Mouse (Mus musculus): ENCODE measurements around the gene Usp30. TPM values are rescaled to one million over a fixed set of nuclear protein-coding genes. Genes with fewer than 3 reads are reported as not detected.

The Usp30 gene
- total and polyA plus RNA-seq, 2 experiments, result 6.6 to 14.8 TPM

DNA sequence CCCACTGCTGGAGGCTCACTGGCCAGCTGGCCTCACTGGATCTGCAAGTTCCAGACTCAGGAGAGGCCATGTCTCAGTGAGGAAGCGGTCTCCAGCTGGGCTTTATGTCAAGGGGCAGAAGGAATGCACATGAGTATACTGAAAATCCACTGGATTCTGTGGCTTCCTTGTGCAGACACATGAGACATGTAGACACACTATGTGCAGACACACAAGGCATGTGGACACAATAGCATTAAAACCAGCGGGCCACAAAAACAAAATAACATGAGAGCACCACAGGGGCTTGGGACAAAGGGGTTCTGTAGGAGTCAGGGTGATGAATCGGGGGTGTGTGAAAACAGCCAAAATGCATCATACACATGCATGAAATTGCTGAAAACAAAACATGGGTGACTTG is 60.7 kb downstream of the Usp30 start:
- H3K4me3 ChIP-seq (ENCODE audit: insufficient read depth, low read depth, low read length), result no peak overlapping the region
- no peaks in the 10 kb centered on the region for H3K79me2 ChIP-seq (ENCODE audit: control insufficient read depth, insufficient read depth, low read length)
- TF ChIP-seq CTCF (IDR thresholded peaks at IDR 0.05; ENCODE audit: low read depth, low read length), result no peak
- TF ChIP-seq POLR2A (IDR thresholded peaks at IDR 0.05; ENCODE audit: extremely low read depth, insufficient read depth, low read length), result no peak
- H3K36me3 ChIP-seq (ENCODE audit: control insufficient read depth, insufficient read depth, low read length), result peaks cover 8% of the 10 kb centered on the region
- H3K4me1 ChIP-seq (ENCODE audit: control insufficient read depth, insufficient read depth, low read length), result no peaks in the 10 kb centered on the region
- H3K27ac ChIP-seq (replicated peaks; ENCODE audit: insufficient read depth, low read depth, low read length), result no peak overlapping the region
- no peak for DNase-seq (ENCODE audit: extremely low read depth, low read depth, low spot score)
- H3K9ac ChIP-seq (ENCODE audit: low read depth, low read length), result no peak overlapping the region
- over 99% methylated on average over 3 of the region's 3 CpGs for WGBS
- no peaks in the 10 kb centered on the region for H3K27me3 ChIP-seq (ENCODE audit: control insufficient read depth, insufficient read depth, low read length)

DNA sequence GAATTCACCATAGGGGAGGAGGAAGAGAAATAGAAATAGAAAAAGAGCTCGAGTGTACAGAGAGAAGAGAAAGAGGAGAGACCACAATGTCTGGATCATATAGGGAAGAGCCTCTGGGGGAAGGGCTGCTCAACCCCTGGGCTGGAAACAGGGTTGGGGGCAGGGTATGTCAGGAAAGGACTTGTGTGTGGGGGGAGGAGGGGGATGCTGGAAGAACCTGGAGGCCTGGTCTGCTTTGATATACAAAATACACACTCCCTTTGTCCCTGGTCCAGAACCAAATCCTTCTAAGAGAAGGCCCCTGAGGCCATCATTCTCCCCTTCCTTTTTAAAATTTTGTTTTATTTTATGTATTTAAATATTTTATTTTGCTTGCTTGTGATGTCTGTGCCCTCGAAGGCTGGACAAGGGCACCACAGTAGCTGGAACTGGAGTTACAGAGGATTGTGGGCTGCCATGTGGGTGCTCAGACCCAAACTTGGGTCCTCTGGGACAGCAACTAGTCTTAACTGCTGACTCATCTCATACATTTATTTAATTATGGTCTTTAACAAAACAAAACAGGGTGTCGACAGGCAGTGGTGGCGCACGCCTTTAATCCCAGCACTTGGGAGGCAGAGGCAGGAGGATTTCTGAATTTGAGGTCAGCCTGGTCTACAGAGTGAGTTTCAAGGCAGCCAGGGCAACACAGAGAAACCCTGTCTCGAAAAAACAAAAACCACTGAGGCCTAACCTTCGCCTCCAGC is 61.4 kb downstream of the Usp30 start:
- TF ChIP-seq POLR2A (IDR thresholded peaks at IDR 0.05; ENCODE audit: extremely low read depth, insufficient read depth, low read length), result no peak
- no peak for TF ChIP-seq CTCF (IDR thresholded peaks at IDR 0.05; ENCODE audit: low read depth, low read length)
- H3K9ac ChIP-seq (ENCODE audit: low read depth, low read length), result no peak overlapping the region
- H3K79me2 ChIP-seq (ENCODE audit: control insufficient read depth, insufficient read depth, low read length), result no peaks in the 10 kb centered on the region
- no peak overlapping the region for H3K27ac ChIP-seq (replicated peaks; ENCODE audit: insufficient read depth, low read depth, low read length)
- WGBS, result 89% methylated on average over 7 of the region's 7 CpGs
- H3K4me3 ChIP-seq (ENCODE audit: insufficient read depth, low read depth, low read length), result no peak overlapping the region
- no peak for DNase-seq (ENCODE audit: extremely low read depth, low read depth, low spot score)
- no peaks in the 10 kb centered on the region for H3K27me3 ChIP-seq (ENCODE audit: control insufficient read depth, insufficient read depth, low read length)
- peaks cover 3% of the 10 kb centered on the region; the same call in 1 of the 2 replicates for H3K36me3 ChIP-seq (ENCODE audit: control insufficient read depth, insufficient read depth, low read length)
- no peaks in the 10 kb centered on the region for H3K4me1 ChIP-seq (ENCODE audit: control insufficient read depth, insufficient read depth, low read length)

GRCm38 (mm10) chr5:114127374-114128349 is 62.4 kb downstream of the Usp30 start, which contains the start of gene Alkbh2:
Gene Alkbh2 (minus strand): TSS chr5:114128218.
- TF ChIP-seq POLR2A (IDR thresholded peaks at IDR 0.05; ENCODE audit: extremely low read depth, insufficient read depth, low read length) (0 out of 2 replicates have a peak, but pooled peaks have one; percentile 30), CTCF (IDR thresholded peaks at IDR 0.05; ENCODE audit: low read depth, low read length) (peak; percentile 92)
- no peaks in the 10 kb centered on the region for H3K27me3 ChIP-seq (ENCODE audit: control insufficient read depth, insufficient read depth, low read length)
- peak within 1 kb of the TSS; percentile 72 for H3K27ac ChIP-seq (replicated peaks; ENCODE audit: insufficient read depth, low read depth, low read length)
- peaks cover 5% of the 10 kb centered on the region for H3K4me1 ChIP-seq (ENCODE audit: control insufficient read depth, insufficient read depth, low read length)
- H3K9ac ChIP-seq (ENCODE audit: low read depth, low read length), result peak within 1 kb of the TSS; percentile 71
- peaks cover 2% of the 10 kb centered on the region; the same call in 1 of the 2 replicates for H3K36me3 ChIP-seq (ENCODE audit: control insufficient read depth, insufficient read depth, low read length)
- peak within 1 kb of the TSS; percentile 68 for H3K4me3 ChIP-seq (ENCODE audit: insufficient read depth, low read depth, low read length)
- peak; percentile 75 for DNase-seq (ENCODE audit: extremely low read depth, low read depth, low spot score)
- no peaks in the 10 kb centered on the region for H3K79me2 ChIP-seq (ENCODE audit: control insufficient read depth, insufficient read depth, low read length)
- 2% methylated on average over 69 of the region's 69 CpGs for WGBS

DNA sequence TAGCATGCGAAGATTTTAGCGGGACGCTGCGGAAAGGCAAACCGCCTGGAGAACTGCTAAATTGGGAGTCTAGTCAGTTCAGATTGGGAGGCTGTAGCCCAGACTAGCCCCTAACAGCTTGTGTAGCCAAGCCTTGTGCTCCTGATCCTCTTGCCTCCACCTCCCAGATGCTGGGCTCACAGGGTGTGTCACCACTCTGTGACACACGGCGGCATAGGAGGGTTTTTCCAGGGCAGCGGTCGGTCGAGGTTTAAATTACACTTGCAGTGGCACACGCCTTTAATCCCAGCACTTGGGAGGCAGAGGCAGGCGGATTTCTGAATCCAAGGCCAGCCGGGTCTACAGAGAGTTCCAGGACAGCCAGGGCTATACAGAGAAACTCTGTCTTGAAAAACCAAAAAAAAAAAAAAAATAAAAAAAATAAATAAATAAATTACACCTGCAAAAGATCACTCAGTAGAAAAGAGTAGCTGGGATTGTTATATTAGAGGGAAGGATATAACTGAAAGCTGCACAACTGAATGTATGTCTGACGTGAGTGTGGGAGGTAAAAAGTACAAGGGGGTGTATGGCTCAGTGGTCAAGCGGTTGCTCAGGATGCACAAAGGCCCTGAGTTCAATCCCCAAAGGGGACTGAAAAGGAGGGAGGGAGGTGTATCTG is 64.4 kb downstream of the Usp30 start:
- peaks cover 15% of the 10 kb centered on the region for H3K4me1 ChIP-seq (ENCODE audit: control insufficient read depth, insufficient read depth, low read length)

DNA sequence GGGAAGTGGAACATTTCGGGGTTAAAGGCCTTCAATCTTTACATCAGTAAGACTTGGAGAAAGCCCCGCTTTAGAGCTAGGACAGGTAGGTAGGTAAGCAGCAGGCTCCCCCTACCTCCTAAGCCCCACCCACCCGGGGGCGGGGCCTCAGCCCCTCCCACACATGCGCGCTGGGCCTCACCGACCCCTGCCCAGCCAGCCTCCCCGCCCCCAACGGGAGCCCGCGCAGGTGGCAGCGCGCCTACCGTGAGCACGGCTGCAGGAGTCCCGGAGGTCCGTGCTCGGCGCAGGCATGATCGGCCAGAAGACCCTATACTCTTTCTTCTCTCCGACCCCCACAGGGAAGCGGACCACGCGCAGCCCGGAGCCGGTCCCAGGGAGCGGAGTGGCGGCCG is 64.9 kb downstream of the Usp30 start, which contains the start of gene Ung:
Gene Ung (plus strand): TSS at position 176 of the 395 bp plus-strand sequence.
- Histone ChIP-seq H3K27me3 (ENCODE audit: control insufficient read depth, insufficient read depth, low read length) (no peaks in the 10 kb centered on the region), H3K36me3 (ENCODE audit: control insufficient read depth, insufficient read depth, low read length) (no peaks in the 10 kb centered on the region), H3K4me1 (ENCODE audit: control insufficient read depth, insufficient read depth, low read length) (peaks cover 15% of the 10 kb centered on the region), H3K79me2 (ENCODE audit: control insufficient read depth, insufficient read depth, low read length) (no peaks in the 10 kb centered on the region), H3K9ac (ENCODE audit: low read depth, low read length) (peak within 1 kb of the TSS; percentile 86), H3K4me3 (ENCODE audit: insufficient read depth, low read depth, low read length) (peak within 1 kb of the TSS; percentile 69), H3K27ac (replicated peaks; ENCODE audit: insufficient read depth, low read depth, low read length) (peak within 1 kb of the TSS; percentile 93)
- peak; percentile 21 for DNase-seq (ENCODE audit: extremely low read depth, low read depth, low spot score)
- TF ChIP-seq CTCF (IDR thresholded peaks at IDR 0.05; ENCODE audit: low read depth, low read length) (no peak), POLR2A (IDR thresholded peaks at IDR 0.05; ENCODE audit: extremely low read depth, insufficient read depth, low read length) (no peak)
- WGBS, result 2% methylated on average over 29 of the region's 29 CpGs

More for the DNA sequence above, 64.4 kb downstream of the Usp30 start:
- Histone ChIP-seq H3K36me3 (ENCODE audit: control insufficient read depth, insufficient read depth, low read length) (no peaks in the 10 kb centered on the region), H3K79me2 (ENCODE audit: control insufficient read depth, insufficient read depth, low read length) (no peaks in the 10 kb centered on the region), H3K4me3 (ENCODE audit: insufficient read depth, low read depth, low read length) (no peak overlapping the region), H3K27me3 (ENCODE audit: control insufficient read depth, insufficient read depth, low read length) (no peaks in the 10 kb centered on the region), H3K9ac (ENCODE audit: low read depth, low read length) (no peak overlapping the region), H3K27ac (replicated peaks; ENCODE audit: insufficient read depth, low read depth, low read length) (no peak overlapping the region)
- WGBS, result 81% methylated on average over 15 of the region's 15 CpGs
- DNase-seq (ENCODE audit: extremely low read depth, low read depth, low spot score), result no peak
- no peak for TF ChIP-seq CTCF (IDR thresholded peaks at IDR 0.05; ENCODE audit: low read depth, low read length)
- no peak for TF ChIP-seq POLR2A (IDR thresholded peaks at IDR 0.05; ENCODE audit: extremely low read depth, insufficient read depth, low read length)
